Mouse (Mus musculus): ENCODE data around the gene Muc20. TPM values are rescaled to one million over a fixed set of nuclear protein-coding genes. Genes with fewer than 3 reads are reported as not detected.

Gene Muc20
- total RNA-seq, 2 experiments from 2014 or later = not detected

DNA sequence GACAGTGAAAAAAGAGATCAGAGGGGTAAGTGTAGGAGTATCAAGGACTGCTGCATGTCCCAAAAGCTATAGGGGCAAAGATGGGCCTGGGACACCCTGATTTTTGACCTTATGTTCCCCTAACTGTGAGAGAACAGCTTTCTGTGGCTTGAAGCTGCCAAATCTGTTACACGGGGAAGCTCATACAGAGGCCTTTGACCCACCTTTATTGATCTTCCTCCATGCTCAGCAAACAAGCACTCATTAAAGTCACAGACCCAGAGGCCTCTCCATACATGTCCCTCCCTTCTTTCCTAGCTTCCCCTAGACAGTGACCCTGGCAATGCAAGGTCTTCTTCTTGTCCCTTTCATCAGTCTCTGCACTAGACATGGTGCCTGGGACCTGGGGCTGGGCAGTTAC lies 68.5 kb downstream of the Muc20 start:
- DNase-seq (ENCODE audit: low spot score in 2 of 2) = no peak
- intact Hi-C loops (cut with DNase I) = no loop called here

DNA sequence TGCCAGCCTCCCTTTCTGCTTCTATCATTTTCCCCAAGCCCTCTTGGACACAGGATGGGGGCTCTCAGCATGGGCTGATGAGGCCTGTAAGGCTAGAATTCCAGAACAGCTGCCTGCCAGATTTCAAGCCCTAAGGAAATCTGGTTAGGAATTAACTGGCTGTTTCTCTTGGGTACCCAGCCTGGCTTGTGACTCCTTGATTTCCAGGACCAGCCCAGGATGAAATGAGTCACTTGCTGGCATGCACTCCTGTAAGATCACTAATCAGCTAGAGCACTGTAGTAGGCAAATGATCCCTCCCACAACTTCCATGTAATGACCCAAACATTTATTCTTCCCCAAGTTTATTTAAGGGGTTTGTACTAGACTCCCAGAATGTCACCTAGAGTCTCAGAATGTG lies 69.0 kb downstream of the Muc20 start:
- intact Hi-C loops (cut with DNase I) = no loop called here
- DNase-seq (ENCODE audit: low spot score in 2 of 2) = no peak

Other genes with a start within 250 kb of the Muc20 start
- gene Tfrc, start 188.5 kb downstream of the Muc20 start, total RNA-seq (2021) = 10 to 100 TPM; 78.8 to 81.9 TPM
- gene Tnk2, start 153.6 kb downstream of the Muc20 start, total RNA-seq (2021) = 100 to 1,000 TPM; 197 to 205 TPM
- gene Muc4, start 61.5 kb downstream of the Muc20 start, total RNA-seq (2021) = not detected
- gene Smbd1, start 13.0 kb upstream of the Muc20 start, total RNA-seq (2021) = not detected
- 100 to 1,000 TPM; 115 to 121 TPM for gene Fyttd1, start 80.1 kb upstream of the Muc20 start, total RNA-seq (2021)
- gene Rubcn, start 80.3 kb upstream of the Muc20 start, total RNA-seq (2021) = 10 to 100 TPM; 60.7 to 72.2 TPM
- gene Lrch3, start 116.7 kb upstream of the Muc20 start, total RNA-seq (2021) = 10 to 100 TPM; 31.5 to 39.3 TPM

Measured in left cerebral cortex, postnatal 36 days (tissue).